Mouse (Mus musculus): ENCODE data around the gene Rad9a. TPM values are rescaled to one million over a fixed set of nuclear protein-coding genes. Genes with fewer than 3 reads are reported as not detected.
A peak's percentile ranks its signal among the peaks of the same experiment; 100 is the strongest.
"Not testable (repeated sequence)": the region's sequence is repeated elsewhere in the genome, so short reads cannot be mapped to it uniquely, and the experiment has no call there.

Gene Rad9a
- polyA plus RNA-seq (2012; rRNA removed), result 31.9 and 37.6 TPM in 2 replicates

DNA sequence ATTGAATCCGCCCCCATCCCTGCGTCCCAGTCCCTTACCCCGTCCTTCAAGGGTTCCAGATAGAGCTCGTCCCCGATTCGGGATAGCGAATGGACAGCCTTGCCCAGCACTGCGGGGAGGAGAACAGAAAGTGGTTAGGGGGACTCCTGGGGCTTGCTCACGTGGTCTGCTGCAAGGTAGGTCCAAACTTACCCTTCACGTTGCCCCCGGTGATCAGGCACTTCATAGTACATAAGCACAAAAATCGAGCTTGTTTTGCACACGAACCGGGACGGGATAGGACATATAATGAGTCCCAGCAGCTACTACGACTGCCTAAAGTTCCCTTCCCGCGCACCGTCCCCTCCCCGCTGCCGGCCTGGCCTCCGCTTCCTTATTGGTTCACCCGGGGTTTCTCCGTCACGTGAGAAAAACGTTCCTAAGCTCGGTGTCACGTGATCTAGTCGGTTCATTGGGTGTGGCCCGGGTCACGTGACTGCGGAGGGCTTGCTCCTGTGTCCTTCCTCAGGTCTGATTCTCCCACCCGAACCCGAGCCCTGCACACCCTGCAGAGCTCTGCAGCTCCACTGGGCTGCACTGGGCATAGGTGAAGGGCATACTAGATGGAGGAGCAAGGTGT, at the start of gene Rad9a:
Rad9a (minus strand) TSS at position 372 of the 619 bp plus-strand sequence.
- peaks cover 17% of the 10 kb centered on the region for H3K4me1 ChIP-seq (ENCODE audit: control insufficient read depth, insufficient read depth, low read length)
- WGBS, result under 1% methylated on average over 34 of the region's 34 CpGs

DNA sequence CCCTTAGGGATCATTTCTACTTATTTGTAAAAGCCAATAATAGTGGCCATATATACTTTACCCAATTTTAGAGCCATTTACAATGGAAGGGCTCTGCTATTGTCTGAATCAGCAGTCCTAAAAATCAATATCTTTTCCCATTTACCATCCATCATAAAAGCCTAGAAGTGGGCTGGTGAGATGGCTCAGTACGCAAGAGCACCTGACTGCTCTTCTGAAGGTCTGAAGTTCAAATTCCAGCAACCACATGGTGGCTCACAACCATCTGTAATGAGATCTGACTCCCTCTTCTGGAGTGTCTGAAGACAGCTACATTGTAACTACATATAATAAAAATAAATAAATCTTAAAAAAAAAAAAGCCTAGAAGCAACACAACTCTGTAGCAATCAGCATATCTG, 47.2 kb upstream of the Rad9a start:
- not testable (repeated sequence) for H3K4me1 ChIP-seq (ENCODE audit: control insufficient read depth, insufficient read depth, low read length); H3K27ac ChIP-seq (ENCODE audit: insufficient read depth, low read length); DNase-seq; H3K4me3 ChIP-seq (replicated peaks; ENCODE audit: insufficient read depth, low read depth, low read length); H3K27me3 ChIP-seq (ENCODE audit: control insufficient read depth, insufficient read depth, low read length)
- 79% methylated on average over 1 of the region's 1 CpGs for WGBS

More for the DNA sequence above, at the start of gene Rad9a:
- peak within 1 kb of the TSS; percentile 74 for H3K4me3 ChIP-seq (replicated peaks; ENCODE audit: insufficient read depth, low read depth, low read length)
- peak; percentile 95 to 97 for DNase-seq
- peak within 1 kb of the TSS; percentile 58 for H3K27ac ChIP-seq (ENCODE audit: insufficient read depth, low read length)
- TF ChIP-seq CTCF (IDR thresholded peaks at IDR 0.05; ENCODE audit: borderline replicate concordance, insufficient read depth, low read depth, low read length), result no peak
- peak; percentile 97 for TF ChIP-seq POLR2A (IDR thresholded peaks at IDR 0.05; ENCODE audit: borderline replicate concordance, insufficient read depth, low read length)
- H3K27me3 ChIP-seq (ENCODE audit: control insufficient read depth, insufficient read depth, low read length), result no peaks in the 10 kb centered on the region

DNA sequence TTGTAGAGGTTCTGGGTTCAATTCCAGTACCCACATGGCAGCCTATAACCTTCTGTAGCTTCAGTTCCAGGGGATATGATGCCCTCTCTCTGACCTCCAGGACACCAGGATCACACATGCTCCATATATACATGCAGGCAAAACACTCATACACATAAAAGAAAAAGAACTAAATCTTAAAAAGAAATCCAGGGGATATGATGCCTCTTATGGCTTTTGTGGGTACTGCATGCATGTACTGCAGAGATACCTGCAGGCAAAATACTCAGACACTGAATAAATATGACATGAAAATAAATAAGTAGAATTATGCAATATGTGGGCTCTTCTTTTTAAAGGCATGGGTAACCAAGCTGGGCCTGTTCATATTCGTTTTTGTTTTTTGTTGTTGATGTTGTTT, 45.5 kb upstream of the Rad9a start:
- H3K27ac ChIP-seq (ENCODE audit: insufficient read depth, low read length), result no peak overlapping the region
- no peak for DNase-seq
- no peak overlapping the region for H3K4me3 ChIP-seq (replicated peaks; ENCODE audit: insufficient read depth, low read depth, low read length)
- no peaks in the 10 kb centered on the region for H3K4me1 ChIP-seq (ENCODE audit: control insufficient read depth, insufficient read depth, low read length)
- 61% methylated on average over 1 of the region's 1 CpGs for WGBS
- H3K27me3 ChIP-seq (ENCODE audit: control insufficient read depth, insufficient read depth, low read length), result no peaks in the 10 kb centered on the region
- TF ChIP-seq CTCF (IDR thresholded peaks at IDR 0.05; ENCODE audit: borderline replicate concordance, insufficient read depth, low read depth, low read length) (no peak), POLR2A (IDR thresholded peaks at IDR 0.05; ENCODE audit: borderline replicate concordance, insufficient read depth, low read length) (no peak)

DNA sequence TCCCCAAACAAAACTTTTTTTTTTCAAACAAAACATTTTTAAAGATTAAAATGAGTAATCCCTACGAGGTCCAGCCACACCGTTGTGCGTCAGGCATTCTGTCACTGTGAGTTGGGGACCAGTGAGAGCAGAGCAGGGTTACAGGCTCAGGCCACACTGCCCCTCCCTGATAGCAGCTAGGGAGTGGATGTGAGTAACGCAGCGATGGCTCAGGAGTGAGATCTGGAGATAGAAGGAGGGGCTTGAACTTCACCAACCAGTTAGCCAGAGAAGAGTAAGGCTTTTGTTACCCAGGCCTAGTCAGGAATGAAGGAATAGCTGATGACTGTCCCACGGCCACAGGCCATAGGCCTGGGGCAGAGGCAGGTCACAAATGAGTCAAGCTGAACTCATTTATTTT, 43.3 kb upstream of the Rad9a start:
- TF ChIP-seq POLR2A (IDR thresholded peaks at IDR 0.05; ENCODE audit: borderline replicate concordance, insufficient read depth, low read length) (no peak), CTCF (IDR thresholded peaks at IDR 0.05; ENCODE audit: borderline replicate concordance, insufficient read depth, low read depth, low read length) (no peak)
- DNase-seq, result no peak
- Histone ChIP-seq H3K27me3 (ENCODE audit: control insufficient read depth, insufficient read depth, low read length) (no peaks in the 10 kb centered on the region), H3K4me3 (replicated peaks; ENCODE audit: insufficient read depth, low read depth, low read length) (no peak overlapping the region), H3K27ac (ENCODE audit: insufficient read depth, low read length) (no peak overlapping the region), H3K4me1 (ENCODE audit: control insufficient read depth, insufficient read depth, low read length) (no peaks in the 10 kb centered on the region)
- WGBS, result 92% methylated on average over 6 of the region's 6 CpGs

DNA sequence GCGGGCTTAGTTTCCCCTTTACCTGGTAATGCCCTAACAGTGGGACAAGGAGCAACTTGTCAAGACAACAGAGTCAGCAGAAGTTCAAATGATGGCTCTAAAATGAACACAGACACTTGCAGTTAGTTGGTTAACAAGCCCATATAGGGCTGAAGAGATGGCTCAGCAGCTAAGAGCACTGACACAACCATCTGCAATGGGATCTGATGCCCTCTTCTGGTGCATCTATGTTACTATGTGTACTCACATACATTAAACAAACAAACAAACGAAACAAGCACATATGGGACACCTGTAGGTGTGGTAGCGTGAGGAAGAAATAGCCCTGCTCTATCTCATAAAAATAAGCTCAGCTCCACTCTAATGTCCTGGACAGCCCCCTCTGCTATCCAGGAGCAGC, 41.0 kb upstream of the Rad9a start:
- no peak for TF ChIP-seq CTCF (IDR thresholded peaks at IDR 0.05; ENCODE audit: borderline replicate concordance, insufficient read depth, low read depth, low read length)

DNA sequence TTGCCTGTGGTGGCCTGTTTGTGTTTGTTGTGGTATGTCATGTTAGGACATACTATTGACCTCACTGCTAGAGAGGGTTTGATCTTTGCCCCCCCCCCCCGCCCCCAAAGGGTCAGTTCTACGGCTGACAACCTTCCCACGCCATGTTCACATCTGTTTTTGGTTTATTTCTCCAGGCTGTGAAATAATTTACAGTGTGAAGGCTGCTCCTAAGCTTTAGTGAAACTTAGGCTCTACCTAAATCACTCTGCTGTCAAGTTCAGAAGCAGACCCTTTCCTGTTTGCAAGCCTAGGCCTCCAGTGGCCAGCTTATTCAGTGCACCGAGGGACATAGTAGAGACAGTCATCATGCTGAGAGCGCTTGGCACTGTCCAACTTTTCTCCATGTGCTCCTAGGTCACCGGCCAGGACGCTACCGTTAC, 38.8 kb upstream of the Rad9a start:
- H3K27ac ChIP-seq (ENCODE audit: insufficient read depth, low read length), result no peak overlapping the region
- WGBS, result 54% methylated on average over 8 of the region's 8 CpGs
- no peaks in the 10 kb centered on the region for H3K27me3 ChIP-seq (ENCODE audit: control insufficient read depth, insufficient read depth, low read length)
- DNase-seq, result no peak
- no peak for TF ChIP-seq POLR2A (IDR thresholded peaks at IDR 0.05; ENCODE audit: borderline replicate concordance, insufficient read depth, low read length)
- no peak for TF ChIP-seq CTCF (IDR thresholded peaks at IDR 0.05; ENCODE audit: borderline replicate concordance, insufficient read depth, low read depth, low read length)
- H3K4me3 ChIP-seq (replicated peaks; ENCODE audit: insufficient read depth, low read depth, low read length), result no peak overlapping the region
- H3K4me1 ChIP-seq (ENCODE audit: control insufficient read depth, insufficient read depth, low read length), result no peaks in the 10 kb centered on the region

More for the DNA sequence above, 41.0 kb upstream of the Rad9a start:
- Histone ChIP-seq H3K4me1 (ENCODE audit: control insufficient read depth, insufficient read depth, low read length) (no peaks in the 10 kb centered on the region), H3K4me3 (replicated peaks; ENCODE audit: insufficient read depth, low read depth, low read length) (no peak overlapping the region), H3K27me3 (ENCODE audit: control insufficient read depth, insufficient read depth, low read length) (no peaks in the 10 kb centered on the region), H3K27ac (ENCODE audit: insufficient read depth, low read length) (no peak overlapping the region)
- no peak for DNase-seq
- WGBS, result 71% methylated on average over 3 of the region's 3 CpGs

DNA sequence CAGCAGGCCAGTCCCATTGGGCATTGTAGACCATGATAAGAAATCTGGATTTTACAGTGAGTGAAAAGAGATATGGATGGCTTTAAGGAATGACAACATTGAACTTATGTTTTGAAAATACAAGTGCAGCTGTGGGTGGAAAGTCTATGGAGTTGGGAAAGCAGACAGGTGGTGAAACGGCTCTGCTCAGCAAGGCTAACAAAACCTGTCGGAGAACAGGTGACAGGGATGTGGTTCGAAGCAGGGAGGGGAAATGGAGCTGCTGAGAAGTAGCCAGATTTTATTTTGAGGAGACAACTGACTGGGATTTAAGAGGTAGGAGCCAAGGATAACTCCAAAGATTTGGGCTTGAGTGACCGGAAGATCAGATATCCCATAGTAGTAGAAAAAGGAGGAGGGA, 33.1 kb upstream of the Rad9a start:
- no peak overlapping the region for H3K4me3 ChIP-seq (replicated peaks; ENCODE audit: insufficient read depth, low read depth, low read length)
- H3K4me1 ChIP-seq (ENCODE audit: control insufficient read depth, insufficient read depth, low read length), result no peaks in the 10 kb centered on the region
- no peak overlapping the region for H3K27ac ChIP-seq (ENCODE audit: insufficient read depth, low read length)
- WGBS, result 67% methylated on average over 4 of the region's 4 CpGs
- TF ChIP-seq POLR2A (IDR thresholded peaks at IDR 0.05; ENCODE audit: borderline replicate concordance, insufficient read depth, low read length) (no peak), CTCF (IDR thresholded peaks at IDR 0.05; ENCODE audit: borderline replicate concordance, insufficient read depth, low read depth, low read length) (no peak)
- no peaks in the 10 kb centered on the region for H3K27me3 ChIP-seq (ENCODE audit: control insufficient read depth, insufficient read depth, low read length)
- no peak for DNase-seq

DNA sequence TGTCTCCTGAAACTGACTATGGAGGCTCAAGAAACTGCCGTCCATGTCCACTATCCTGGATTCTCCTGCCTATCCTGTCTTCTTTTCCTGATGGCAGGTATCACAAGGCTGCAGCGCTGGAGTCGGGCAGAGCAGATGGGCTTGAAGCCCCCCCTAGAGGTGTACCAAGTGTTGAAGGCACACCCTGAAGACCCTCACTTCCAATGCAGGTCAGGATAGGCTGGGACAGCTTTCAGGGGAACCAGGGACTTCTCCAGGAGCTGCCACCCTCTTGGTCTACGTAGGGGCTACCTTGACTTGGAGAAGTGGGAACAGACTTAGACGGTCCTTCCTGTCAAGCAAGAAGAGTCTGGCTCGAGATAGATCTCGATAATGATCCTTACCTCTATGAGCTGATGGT, 31.2 kb upstream of the Rad9a start:
- DNase-seq, result no peak
- 80% methylated on average over 7 of the region's 7 CpGs for WGBS
- TF ChIP-seq POLR2A (IDR thresholded peaks at IDR 0.05; ENCODE audit: borderline replicate concordance, insufficient read depth, low read length) (no peak), CTCF (IDR thresholded peaks at IDR 0.05; ENCODE audit: borderline replicate concordance, insufficient read depth, low read depth, low read length) (no peak)
- Histone ChIP-seq H3K27ac (ENCODE audit: insufficient read depth, low read length) (no peak overlapping the region), H3K4me1 (ENCODE audit: control insufficient read depth, insufficient read depth, low read length) (no peaks in the 10 kb centered on the region), H3K27me3 (ENCODE audit: control insufficient read depth, insufficient read depth, low read length) (no peaks in the 10 kb centered on the region), H3K4me3 (replicated peaks; ENCODE audit: insufficient read depth, low read depth, low read length) (no peak overlapping the region)

Measured in cerebellum, adult 2 months (tissue).